Mouse (Mus musculus) stomach, embryonic 14.5 days (tissue): ENCODE measurements around the gene Il6st. TPM values are rescaled to one million over a fixed set of nuclear protein-coding genes. Genes with fewer than 3 reads are reported as not detected.
A peak's percentile ranks its signal among the peaks of the same experiment; 100 is the strongest.

Source experiments
- ATAC-seq: fragments of 200-750 bp; cut with Nextera tagmentation; 2 replicates; pipeline ENCODE4 v1.8.0; 2017; ENCODE audit warnings: low read depth, moderate TSS enrichment; ENCODE audit not compliant: insufficient number of reproducible peaks, insufficient read depth, low FRiP score
- H3K27ac ChIP-seq: fragments of 300-500 bp; sonication (generic); 2 replicates; pipeline ENCODE4 v1.5.1; 2014; ENCODE audit warnings: mild to moderate bottlenecking, low read length, moderate library complexity, mixed read lengths
- H3K27me3 ChIP-seq: fragments of 300-500 bp; sonication (generic); 2 replicates; pipeline ENCODE4 v1.6.1; 2014; ENCODE audit warnings: low read length, control low read depth, mixed read lengths; ENCODE audit not compliant: control insufficient read depth, insufficient read depth
- H3K36me3 ChIP-seq: fragments of 300-500 bp; sonication (generic); 2 replicates; pipeline ENCODE4 v1.6.1; 2014; ENCODE audit warnings: mild to moderate bottlenecking, control low read depth, low read length, moderate library complexity, mixed read lengths; ENCODE audit not compliant: control insufficient read depth, insufficient read depth
- H3K4me1 ChIP-seq: fragments of 300-500 bp; sonication (generic); 2 replicates; pipeline ENCODE4 v1.6.1; 2014; ENCODE audit warnings: low read length, control low read depth, mixed read lengths; ENCODE audit not compliant: control insufficient read depth, insufficient read depth
- H3K4me2 ChIP-seq: fragments of 300-500 bp; sonication (generic); replicated peaks from 2 replicates; pipeline ENCODE4 v1.6.1; 2014; ENCODE audit warnings: low read depth, low read length, control low read depth
- H3K4me3 ChIP-seq: fragments of 300-500 bp; sonication (generic); 2 replicates; pipeline ENCODE4 v1.5.1; 2014; ENCODE audit warnings: low read depth, low read length, control low read depth
- H3K9ac ChIP-seq: fragments of 300-500 bp; sonication (generic); replicated peaks from 2 replicates; pipeline ENCODE4 v1.6.1; 2014; ENCODE audit warnings: low read depth, mild to moderate bottlenecking, control low read depth, low read length, moderate library complexity, mixed read lengths
- H3K9me3 ChIP-seq: fragments of 300-500 bp; sonication (generic); 2 replicates; pipeline ENCODE4 v1.6.1; 2016; ENCODE audit warnings: low read depth, low read length, control low read depth; ENCODE audit not compliant: control insufficient read depth
- WGBS: fragments of 180-500 bp; shearing (Covaris S2); extraction: QIAGEN DNeasy Blood & Tissue Kit; methylation state at CpG from one replicate; pipeline ENCODE4 v1.1.7; 2014; 5-methylcytosine and 5-hydroxymethylcytosine counted together
- polyA plus RNA-seq: library from polyadenylated mRNA; unstranded; fragments of >200 nt; fragmentation: Nextera tagmentation; extraction: Ambion mirVana; gene quantifications from 2 replicates; pipeline ENCODE4 v1.2.1, GENCODE M21; 2014

Il6st gene
- polyA plus RNA-seq, 1 experiment from 2014 or later, result 48.8 TPM

GRCm38 (mm10) chr13:112438001-112438868 lies 25.6 kb upstream of the Il6st start:
- H3K27ac ChIP-seq, result no peak overlapping the region; the same call in 1 of the 2 replicates
- 90% methylated on average over 21 of the region's 21 CpGs for WGBS
- no peak for ATAC-seq

GRCm38 (mm10) chr13:112439105-112439818 lies 24.6 kb upstream of the Il6st start:
- Histone ChIP-seq H3K4me3 (no peak overlapping the region), H3K9ac (no peak overlapping the region), H3K4me2 (peak overlapping the region; percentile 32; the same call in 1 of the 2 replicates), H3K9me3 (no peaks in the 10 kb centered on the region), H3K36me3 (no peaks in the 10 kb centered on the region), H3K27me3 (no peaks in the 10 kb centered on the region), H3K27ac (peak overlapping the region; percentile 13), H3K4me1 (peaks cover 13% of the 10 kb centered on the region; the same call in 1 of the 2 replicates)
- ATAC-seq, result 0 out of 2 replicates have a peak, but pooled peaks have one; percentile 6
- WGBS, result 34% methylated on average over 15 of the region's 15 CpGs

More at GRCm38 (mm10) chr13:112438001-112438868, 25.6 kb upstream of the Il6st start:
- H3K27me3 ChIP-seq, result no peaks in the 10 kb centered on the region
- H3K4me1 ChIP-seq, result peaks cover 13% of the 10 kb centered on the region; the same call in 1 of the 2 replicates
- H3K9ac ChIP-seq, result no peak overlapping the region
- no peak overlapping the region for H3K4me3 ChIP-seq
- no peaks in the 10 kb centered on the region for H3K9me3 ChIP-seq
- H3K36me3 ChIP-seq, result no peaks in the 10 kb centered on the region
- no peak overlapping the region for H3K4me2 ChIP-seq

DNA sequence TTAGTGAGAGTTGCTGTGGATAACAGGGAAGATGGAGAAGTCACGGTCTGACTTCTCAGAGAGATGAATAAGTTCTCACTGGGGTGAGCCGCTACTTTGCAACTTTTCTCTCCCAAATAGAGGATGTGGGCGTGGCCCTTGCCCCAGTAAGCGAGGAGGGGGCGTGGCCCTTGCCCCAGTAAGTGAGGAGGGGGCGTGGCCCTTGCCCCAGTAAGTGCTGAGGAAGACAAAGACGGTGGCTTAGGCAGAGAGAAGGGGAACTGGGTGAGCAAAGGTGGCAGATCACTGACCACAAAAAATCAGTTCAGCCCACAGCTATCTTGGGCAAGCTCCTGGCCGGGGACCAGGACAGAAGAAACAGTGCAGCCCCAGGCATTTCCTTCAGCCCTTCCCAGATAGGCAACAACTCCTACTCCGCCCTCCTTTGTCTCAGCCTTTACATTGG lies 23.9 kb upstream of the Il6st start:
- WGBS, result 20% methylated on average over 9 of the region's 9 CpGs
- H3K4me1 ChIP-seq, result peaks cover 13% of the 10 kb centered on the region; the same call in 1 of the 2 replicates
- no peak overlapping the region for H3K4me3 ChIP-seq
- no peaks in the 10 kb centered on the region for H3K27me3 ChIP-seq
- no peaks in the 10 kb centered on the region for H3K9me3 ChIP-seq
- no peaks in the 10 kb centered on the region for H3K36me3 ChIP-seq
- peak overlapping the region; percentile 32; the same call in 1 of the 2 replicates for H3K4me2 ChIP-seq
- ATAC-seq, result peak; percentile 49; the same call in 1 of the 2 replicates
- peak overlapping the region; percentile 13; the same call in 1 of the 2 replicates for H3K27ac ChIP-seq
- no peak overlapping the region for H3K9ac ChIP-seq

GRCm38 (mm10) chr13:112440668-112441067 lies 23.2 kb upstream of the Il6st start:
- no peak for ATAC-seq
- H3K4me2 ChIP-seq, result no peak overlapping the region
- no peak overlapping the region for H3K9ac ChIP-seq
- no peak overlapping the region for H3K4me3 ChIP-seq
- H3K4me1 ChIP-seq, result peaks cover 12% of the 10 kb centered on the region; the same call in 1 of the 2 replicates
- H3K36me3 ChIP-seq, result no peaks in the 10 kb centered on the region
- H3K27me3 ChIP-seq, result no peaks in the 10 kb centered on the region
- no peaks in the 10 kb centered on the region for H3K9me3 ChIP-seq
- WGBS, result 78% methylated on average over 8 of the region's 8 CpGs
- no peak overlapping the region for H3K27ac ChIP-seq

GRCm38 (mm10) chr13:112442867-112443529 lies 20.9 kb upstream of the Il6st start:
- peaks cover 10% of the 10 kb centered on the region; the same call in 1 of the 2 replicates for H3K4me1 ChIP-seq
- no peak for ATAC-seq
- 83% methylated on average over 7 of the region's 7 CpGs for WGBS
- no peak overlapping the region for H3K4me3 ChIP-seq
- no peaks in the 10 kb centered on the region for H3K27me3 ChIP-seq
- no peak overlapping the region for H3K4me2 ChIP-seq
- H3K27ac ChIP-seq, result no peak overlapping the region
- no peaks in the 10 kb centered on the region for H3K9me3 ChIP-seq
- no peak overlapping the region for H3K9ac ChIP-seq
- H3K36me3 ChIP-seq, result no peaks in the 10 kb centered on the region

DNA sequence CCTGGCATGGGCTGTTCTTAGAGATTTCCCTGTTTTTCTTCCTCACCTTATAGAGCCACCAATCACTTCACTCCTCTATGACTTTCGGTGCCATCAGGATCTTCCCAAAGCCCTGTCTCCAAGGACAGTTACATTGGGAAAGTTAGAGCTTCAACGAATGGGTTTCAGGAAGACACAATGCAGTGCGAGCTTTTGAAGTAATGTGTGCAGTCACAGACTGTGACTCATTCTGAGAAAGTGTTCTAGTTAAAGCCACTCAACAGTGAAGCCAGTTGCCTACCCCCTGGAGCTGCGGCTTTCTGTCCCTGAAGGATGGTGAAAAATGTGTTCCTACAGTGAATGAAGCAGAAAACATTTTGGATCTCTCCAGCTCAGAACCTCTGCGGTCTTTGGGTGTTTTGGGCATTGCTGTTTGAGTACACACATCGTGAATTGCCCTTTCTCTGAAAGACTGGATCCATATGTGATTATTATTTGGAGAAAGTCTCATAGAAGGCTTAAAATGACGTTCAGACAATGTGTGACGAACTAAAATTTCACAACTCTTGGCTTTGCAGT lies 16.7 kb upstream of the Il6st start:
- Histone ChIP-seq H3K4me3 (no peak overlapping the region), H3K4me2 (no peak overlapping the region), H3K27me3 (no peaks in the 10 kb centered on the region), H3K4me1 (no peaks in the 10 kb centered on the region), H3K9me3 (no peaks in the 10 kb centered on the region), H3K36me3 (no peaks in the 10 kb centered on the region), H3K27ac (no peak overlapping the region), H3K9ac (no peak overlapping the region)
- 80% methylated on average over 8 of the region's 8 CpGs for WGBS
- ATAC-seq, result no peak

- Histone ChIP-seq H3K4me2 (no peak overlapping the region), H3K27ac (no peak overlapping the region), H3K27me3 (no peaks in the 10 kb centered on the region), H3K9me3 (no peaks in the 10 kb centered on the region), H3K4me3 (no peak overlapping the region), H3K4me1 (no peaks in the 10 kb centered on the region), H3K9ac (no peak overlapping the region), H3K36me3 (no peaks in the 10 kb centered on the region)
- no peak for ATAC-seq
- 43% methylated on average over 3 of the region's 3 CpGs for WGBS
These were observed 13.7 kb upstream of the Il6st start for GRCm38 (mm10) chr13:112450210-112450609.

- H3K4me2 ChIP-seq, result no peak overlapping the region
- H3K4me3 ChIP-seq, result no peak overlapping the region
- H3K27me3 ChIP-seq, result no peaks in the 10 kb centered on the region
- peaks cover 3% of the 10 kb centered on the region; the same call in 1 of the 2 replicates for H3K4me1 ChIP-seq
- H3K36me3 ChIP-seq, result no peaks in the 10 kb centered on the region
- no peak for ATAC-seq
- H3K9me3 ChIP-seq, result no peaks in the 10 kb centered on the region
- 40% methylated on average over 6 of the region's 6 CpGs for WGBS
- no peak overlapping the region; the same call in 1 of the 2 replicates for H3K27ac ChIP-seq
- no peak overlapping the region for H3K9ac ChIP-seq
These were observed 6.5 kb upstream of the Il6st start for GRCm38 (mm10) chr13:112457366-112457765.
